Comparison of ENCODE assay signal across 23 mouse cellular contexts in genomic region chr4:38995161-38995560, GRCm38 (mm10).
DNase-seq lines count a peak whose midpoint lies in the region; ATAC-seq and TF ChIP-seq lines count a peak whose summit lies in the region.
"Had no signal": no experiment of that assay in that cellular context is flagged by ENCODE, and none has a peak within 500 bp of the region (broad histone marks: within the 10 kb centered on the region; RNA-seq: fewer than 3 reads in every experiment).

No protein-coding gene starts in this region.

- TF ChIP-seq POLR2A in brain, embryonic 14.5 days (IDR thresholded peaks at IDR 0.05; ENCODE audit: borderline replicate concordance, extremely low read depth, insufficient read depth, insufficient read length, poor library complexity, severe bottlenecking): no peak

- TF ChIP-seq CTCF in hindbrain, postnatal 0 days (IDR thresholded peaks at IDR 0.05; ENCODE audit: low read depth): no peak
- TF ChIP-seq CTCF in brain, embryonic 14.5 days (IDR thresholded peaks at IDR 0.05; ENCODE audit: borderline replicate concordance, extremely low read depth, insufficient read depth, insufficient read length): no peak
- TF ChIP-seq CTCF in liver, postnatal 0 days (IDR thresholded peaks at IDR 0.05; ENCODE audit: low read depth): no peak

- H3K4me1 ChIP-seq in hindbrain, postnatal 0 days (ENCODE audit: insufficient read depth, low read length): no peaks in the 10 kb centered on the region
- H3K4me1 ChIP-seq in hindbrain, embryonic 10.5 days (replicated peaks): no peaks in the 10 kb centered on the region
- H3K4me1 ChIP-seq in liver, postnatal 0 days (ENCODE audit: insufficient read depth): no peaks in the 10 kb centered on the region
- H3K4me1 ChIP-seq in heart, embryonic 12.5 days (replicated peaks): no peaks in the 10 kb centered on the region
- H3K4me1 ChIP-seq: forebrain, embryonic 10.5 days; forebrain, embryonic 13.5 days; heart, embryonic 10.5 days; hindbrain, embryonic 13.5 days had no signal

- ATAC-seq in hindbrain, postnatal 0 days: no peak
- no peak for ATAC-seq in liver, postnatal 0 days
- no peak for ATAC-seq in heart, embryonic 12.5 days (ENCODE audit: insufficient number of reproducible peaks, low FRiP score)
- ATAC-seq: CD4-positive, CD25-positive, alpha-beta regulatory T cell, adult 4 months; forebrain, embryonic 13.5 days; forebrain, embryonic 16.5 days; hindbrain, embryonic 16.5 days; inflammation-experienced regulatory T-cells, adult 6 months; intestine, embryonic 16.5 days had no signal

- no peaks in the 10 kb centered on the region for H3K27me3 ChIP-seq in hindbrain, postnatal 0 days (ENCODE audit: insufficient read depth, low read length)
- H3K27me3 ChIP-seq in hindbrain, embryonic 10.5 days (ENCODE audit: insufficient read depth, poor library complexity, severe bottlenecking): no peaks in the 10 kb centered on the region
- H3K27me3 ChIP-seq in liver, postnatal 0 days (ENCODE audit: insufficient read depth, low read length): no peaks in the 10 kb centered on the region
- no peaks in the 10 kb centered on the region for H3K27me3 ChIP-seq in heart, embryonic 12.5 days (replicated peaks)
- H3K27me3 ChIP-seq: forebrain, embryonic 13.5 days; hindbrain, embryonic 13.5 days had no signal

- H3K9ac ChIP-seq in hindbrain, postnatal 0 days (replicated peaks; ENCODE audit: low read length): no peak overlapping the region
- H3K9ac ChIP-seq in liver, postnatal 0 days (replicated peaks): no peak overlapping the region
- H3K9ac ChIP-seq in heart, embryonic 12.5 days: no peak overlapping the region
- H3K9ac ChIP-seq: forebrain, embryonic 13.5 days; hindbrain, embryonic 13.5 days had no signal

- H3K4me3 ChIP-seq in hindbrain, postnatal 0 days (ENCODE audit: low read length): no peak overlapping the region
- H3K4me3 ChIP-seq in hindbrain, embryonic 10.5 days: no peak overlapping the region
- no peak overlapping the region for H3K4me3 ChIP-seq in liver, postnatal 0 days (ENCODE audit: low read depth, low read length)
- H3K4me3 ChIP-seq in heart, embryonic 12.5 days: no peak overlapping the region
- H3K4me3 ChIP-seq: forebrain, embryonic 10.5 days; forebrain, embryonic 13.5 days; heart, adult 2 months; heart, embryonic 10.5 days; hindbrain, embryonic 13.5 days had no signal

- H3K27ac ChIP-seq in hindbrain, postnatal 0 days: no peak overlapping the region
- H3K27ac ChIP-seq in hindbrain, embryonic 10.5 days: no peak overlapping the region
- H3K27ac ChIP-seq in liver, postnatal 0 days (ENCODE audit: low read depth): no peak overlapping the region
- H3K27ac ChIP-seq in heart, embryonic 12.5 days (ENCODE audit: poor library complexity, severe bottlenecking): no peak overlapping the region
- H3K27ac ChIP-seq: forebrain, embryonic 10.5 days; forebrain, embryonic 13.5 days; heart, adult 2 months; heart, embryonic 10.5 days; hindbrain, embryonic 13.5 days had no signal

- H3K36me3 ChIP-seq in hindbrain, postnatal 0 days (ENCODE audit: insufficient read depth, low read length): no peaks in the 10 kb centered on the region
- no peaks in the 10 kb centered on the region for H3K36me3 ChIP-seq in hindbrain, embryonic 10.5 days
- H3K36me3 ChIP-seq in liver, postnatal 0 days (replicated peaks; ENCODE audit: insufficient read depth, low read length): no peaks in the 10 kb centered on the region
- no peaks in the 10 kb centered on the region for H3K36me3 ChIP-seq in heart, embryonic 12.5 days
- H3K36me3 ChIP-seq: forebrain, embryonic 10.5 days; heart, embryonic 10.5 days; hindbrain, embryonic 13.5 days had no signal

- no peak overlapping the region for H3K4me2 ChIP-seq in hindbrain, postnatal 0 days (ENCODE audit: low read depth, low read length)
- no peak overlapping the region for H3K4me2 ChIP-seq in liver, postnatal 0 days (ENCODE audit: low read depth, low read length)
- H3K4me2 ChIP-seq in heart, embryonic 12.5 days: no peak overlapping the region
- H3K4me2 ChIP-seq: forebrain, embryonic 13.5 days; hindbrain, embryonic 13.5 days had no signal

- no peak for TF ChIP-seq EP300 in liver, postnatal 0 days (IDR thresholded peaks at IDR 0.05; ENCODE audit: low read depth)

- peak; percentile 4 for DNase-seq in cerebellum, adult 9-11 months
- DNase-seq in cerebellum, adult 8-10 months: no peak
- DNase-seq in hindbrain, postnatal 0 days (ENCODE audit: low spot score): peak; percentile 50
- no peak for DNase-seq in hindbrain, embryonic 10.5 days (ENCODE audit: low spot score)
- DNase-seq in brain, adult 2 months (ENCODE audit: low read depth, low spot score): peak; percentile 8
- DNase-seq in brain, embryonic 14.5 days (ENCODE audit: low read depth): peak; percentile 2
- DNase-seq in liver, postnatal 0 days: no peak
- DNase-seq: adrenal gland, adult 2 months; adrenal gland, postnatal 14 days; gastrocnemius, postnatal 10 days; gastrocnemius, postnatal 36 days; heart, adult 2 months; kidney, adult 18-20 months had no signal

- 81% methylated on average over 1 of the region's 1 CpGs for WGBS in hindbrain, postnatal 0 days
- WGBS in hindbrain, embryonic 10.5 days: 98% methylated on average over 1 of the region's 1 CpGs
- WGBS in liver, postnatal 0 days (ENCODE audit: insufficient replicate concordance): 80% methylated on average over 1 of the region's 1 CpGs
- WGBS in heart, embryonic 12.5 days: 90% methylated on average over 1 of the region's 1 CpGs

- no peaks in the 10 kb centered on the region for H3K9me3 ChIP-seq in hindbrain, postnatal 0 days (ENCODE audit: low read length)
- H3K9me3 ChIP-seq in hindbrain, embryonic 10.5 days: no peaks in the 10 kb centered on the region
- no peaks in the 10 kb centered on the region for H3K9me3 ChIP-seq in liver, postnatal 0 days (ENCODE audit: low read length)
- no peaks in the 10 kb centered on the region for H3K9me3 ChIP-seq in heart, embryonic 12.5 days (replicated peaks)
- H3K9me3 ChIP-seq: forebrain, embryonic 10.5 days; forebrain, embryonic 13.5 days; heart, embryonic 10.5 days; hindbrain, embryonic 13.5 days had no signal

Comparison
In these comparisons a context has a peak if more than half of its experiments do, and no peak if none do; other contexts are left out.
1. DNase-seq: peak in cerebellum, adult 9-11 months (single experiment), hindbrain, postnatal 0 days (single experiment), brain, adult 2 months (single experiment) and brain, embryonic 14.5 days (single experiment); none in cerebellum, adult 8-10 months (single experiment), hindbrain, embryonic 10.5 days (single experiment) and liver, postnatal 0 days (single experiment).